Mouse (Mus musculus): ENCODE measurements around the gene Fbxl21. TPM values are rescaled to one million over a fixed set of nuclear protein-coding genes. Genes with fewer than 3 reads are reported as not detected.
A peak's percentile ranks its signal among the peaks of the same experiment; 100 is the strongest.

The Fbxl21 gene
- polyA plus RNA-seq, 1 experiment from 2014 or later, result 0.54 TPM

DNA sequence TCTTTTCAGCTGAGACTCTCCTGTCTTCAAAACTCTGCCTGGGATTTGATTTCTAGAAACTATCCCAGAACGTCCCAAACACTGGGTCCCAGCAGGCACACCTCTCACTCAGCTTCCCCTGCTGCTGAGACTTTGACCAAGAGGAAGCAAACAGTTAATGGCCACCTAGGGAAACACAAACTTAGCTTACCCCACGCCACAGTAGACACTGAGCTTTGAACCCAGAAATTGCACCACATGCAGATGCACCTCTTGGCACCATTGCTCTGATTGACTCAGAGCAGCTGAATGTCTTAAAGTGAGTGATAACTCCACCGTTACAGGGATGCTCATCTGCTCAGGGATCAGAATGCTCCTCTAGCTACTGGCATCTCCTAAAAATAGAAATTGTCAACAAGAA is 36.5 kb downstream of the Fbxl21 start:
- H3K9me3 ChIP-seq (replicated peaks; ENCODE audit: control insufficient read depth, low read length), result no peaks in the 10 kb centered on the region
- H3K4me2 ChIP-seq (ENCODE audit: low read depth, low read length), result no peak overlapping the region
- H3K36me3 ChIP-seq (ENCODE audit: control insufficient read depth, insufficient read depth), result no peaks in the 10 kb centered on the region
- H3K4me1 ChIP-seq (ENCODE audit: control insufficient read depth, low read depth, low read length), result peaks cover 2% of the 10 kb centered on the region
- H3K27ac ChIP-seq (ENCODE audit: low read length), result peak overlapping the region; percentile 42; the same call in 1 of the 2 replicates
- H3K27me3 ChIP-seq (ENCODE audit: control insufficient read depth, insufficient read depth, low read depth, low read length), result no peaks in the 10 kb centered on the region
- WGBS (ENCODE audit: insufficient replicate concordance), result 26% methylated on average over 3 of the region's 3 CpGs
- no peak overlapping the region for H3K4me3 ChIP-seq (ENCODE audit: low read depth, low read length)
- H3K9ac ChIP-seq (ENCODE audit: low read depth, low read length), result no peak overlapping the region
- peak; percentile 71 for ATAC-seq (ENCODE audit: low read depth)

DNA sequence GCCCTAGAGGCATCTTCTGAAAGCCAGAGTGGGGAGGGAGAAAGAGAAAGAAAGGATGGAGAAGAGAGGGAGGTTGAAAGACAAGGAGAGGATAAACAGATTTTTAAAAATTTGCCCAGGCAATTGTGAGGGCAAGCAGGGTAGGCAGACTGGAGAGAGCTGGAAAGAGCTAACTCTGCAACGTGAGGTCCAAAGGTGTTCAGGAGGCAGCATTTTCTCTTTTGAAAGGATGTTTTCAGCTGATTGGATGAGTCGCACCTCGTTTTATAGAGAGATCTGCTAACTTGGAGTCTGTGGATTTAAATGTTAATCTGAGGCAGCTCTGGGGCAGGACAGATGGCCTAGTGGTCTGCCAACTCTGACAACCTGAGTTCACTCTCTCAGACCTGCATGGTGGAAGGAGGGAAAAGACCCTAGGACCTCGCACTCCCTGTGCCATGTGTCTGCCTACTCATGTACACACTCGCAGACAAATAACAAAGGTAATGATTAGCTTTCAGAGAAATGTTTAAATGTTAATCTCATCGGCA is 37.6 kb downstream of the Fbxl21 start:
- WGBS (ENCODE audit: insufficient replicate concordance), result 45% methylated on average over 6 of the region's 6 CpGs
- Histone ChIP-seq H3K27me3 (ENCODE audit: control insufficient read depth, insufficient read depth, low read depth, low read length) (no peaks in the 10 kb centered on the region), H3K9ac (ENCODE audit: low read depth, low read length) (no peak overlapping the region), H3K9me3 (replicated peaks; ENCODE audit: control insufficient read depth, low read length) (no peaks in the 10 kb centered on the region), H3K4me3 (ENCODE audit: low read depth, low read length) (no peak overlapping the region), H3K4me2 (ENCODE audit: low read depth, low read length) (no peak overlapping the region), H3K27ac (ENCODE audit: low read length) (no peak overlapping the region), H3K36me3 (ENCODE audit: control insufficient read depth, insufficient read depth) (no peaks in the 10 kb centered on the region), H3K4me1 (ENCODE audit: control insufficient read depth, low read depth, low read length) (peaks cover 2% of the 10 kb centered on the region)
- ATAC-seq (ENCODE audit: low read depth), result no peak

DNA sequence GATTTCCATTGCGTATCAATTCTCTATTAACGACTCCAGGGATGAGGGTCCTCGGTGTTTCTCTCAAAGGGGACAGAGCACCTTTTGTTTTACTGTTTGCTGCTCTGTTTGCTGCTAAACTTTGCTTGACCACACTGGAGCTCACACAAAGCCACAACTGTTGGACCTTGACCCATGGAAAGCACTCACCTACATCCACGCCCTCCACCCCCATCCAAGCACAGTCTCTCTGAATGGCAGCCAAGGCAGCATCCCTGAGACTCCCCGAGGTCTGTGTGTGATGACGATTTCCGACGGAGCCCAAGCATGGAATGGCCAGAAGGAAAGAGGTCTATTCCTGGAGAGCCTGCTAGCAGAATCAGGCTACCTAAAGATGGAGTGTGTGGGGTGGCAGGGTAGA is 38.9 kb downstream of the Fbxl21 start:
- H3K9me3 ChIP-seq (replicated peaks; ENCODE audit: control insufficient read depth, low read length), result no peaks in the 10 kb centered on the region
- peak; percentile 71; the same call in 1 of the 2 replicates for ATAC-seq (ENCODE audit: low read depth)
- H3K27ac ChIP-seq (ENCODE audit: low read length), result no peak overlapping the region
- H3K27me3 ChIP-seq (ENCODE audit: control insufficient read depth, insufficient read depth, low read depth, low read length), result no peaks in the 10 kb centered on the region
- peaks cover 2% of the 10 kb centered on the region for H3K4me1 ChIP-seq (ENCODE audit: control insufficient read depth, low read depth, low read length)
- no peak overlapping the region for H3K4me3 ChIP-seq (ENCODE audit: low read depth, low read length)
- WGBS (ENCODE audit: insufficient replicate concordance), result 57% methylated on average over 8 of the region's 8 CpGs
- H3K9ac ChIP-seq (ENCODE audit: low read depth, low read length), result no peak overlapping the region
- no peak overlapping the region for H3K4me2 ChIP-seq (ENCODE audit: low read depth, low read length)
- H3K36me3 ChIP-seq (ENCODE audit: control insufficient read depth, insufficient read depth), result no peaks in the 10 kb centered on the region

GRCm38 (mm10) chr13:56563075-56563474 is 40.8 kb downstream of the Fbxl21 start:
- no peak overlapping the region for H3K27ac ChIP-seq (ENCODE audit: low read length)
- H3K4me2 ChIP-seq (ENCODE audit: low read depth, low read length), result no peak overlapping the region
- 27% methylated on average over 6 of the region's 6 CpGs for WGBS (ENCODE audit: insufficient replicate concordance)
- ATAC-seq (ENCODE audit: low read depth), result no peak
- H3K4me3 ChIP-seq (ENCODE audit: low read depth, low read length), result no peak overlapping the region
- H3K9me3 ChIP-seq (replicated peaks; ENCODE audit: control insufficient read depth, low read length), result no peaks in the 10 kb centered on the region
- H3K27me3 ChIP-seq (ENCODE audit: control insufficient read depth, insufficient read depth, low read depth, low read length), result no peaks in the 10 kb centered on the region
- H3K4me1 ChIP-seq (ENCODE audit: control insufficient read depth, low read depth, low read length), result peaks cover 2% of the 10 kb centered on the region
- no peaks in the 10 kb centered on the region for H3K36me3 ChIP-seq (ENCODE audit: control insufficient read depth, insufficient read depth)
- H3K9ac ChIP-seq (ENCODE audit: low read depth, low read length), result no peak overlapping the region

- Histone ChIP-seq H3K4me3 (ENCODE audit: low read depth, low read length) (no peak overlapping the region), H3K9ac (ENCODE audit: low read depth, low read length) (no peak overlapping the region), H3K9me3 (replicated peaks; ENCODE audit: control insufficient read depth, low read length) (no peaks in the 10 kb centered on the region), H3K27ac (ENCODE audit: low read length) (no peak overlapping the region), H3K36me3 (ENCODE audit: control insufficient read depth, insufficient read depth) (no peaks in the 10 kb centered on the region), H3K4me2 (ENCODE audit: low read depth, low read length) (no peak overlapping the region), H3K4me1 (ENCODE audit: control insufficient read depth, low read depth, low read length) (no peaks in the 10 kb centered on the region), H3K27me3 (ENCODE audit: control insufficient read depth, insufficient read depth, low read depth, low read length) (no peaks in the 10 kb centered on the region)
- 72% methylated on average over 10 of the region's 10 CpGs for WGBS (ENCODE audit: insufficient replicate concordance)
- ATAC-seq (ENCODE audit: low read depth), result no peak
These were observed 44.1 kb downstream of the Fbxl21 start for GRCm38 (mm10) chr13:56566336-56566735.

- Histone ChIP-seq H3K9me3 (replicated peaks; ENCODE audit: control insufficient read depth, low read length) (no peaks in the 10 kb centered on the region), H3K4me2 (ENCODE audit: low read depth, low read length) (no peak overlapping the region), H3K27ac (ENCODE audit: low read length) (no peak overlapping the region), H3K4me1 (ENCODE audit: control insufficient read depth, low read depth, low read length) (no peaks in the 10 kb centered on the region), H3K4me3 (ENCODE audit: low read depth, low read length) (no peak overlapping the region), H3K27me3 (ENCODE audit: control insufficient read depth, insufficient read depth, low read depth, low read length) (no peaks in the 10 kb centered on the region), H3K36me3 (ENCODE audit: control insufficient read depth, insufficient read depth) (no peaks in the 10 kb centered on the region), H3K9ac (ENCODE audit: low read depth, low read length) (no peak overlapping the region)
- no peak for ATAC-seq (ENCODE audit: low read depth)
- WGBS (ENCODE audit: insufficient replicate concordance), result 58% methylated on average over 8 of the region's 8 CpGs
These were observed 49.4 kb downstream of the Fbxl21 start for GRCm38 (mm10) chr13:56571645-56572044.

DNA sequence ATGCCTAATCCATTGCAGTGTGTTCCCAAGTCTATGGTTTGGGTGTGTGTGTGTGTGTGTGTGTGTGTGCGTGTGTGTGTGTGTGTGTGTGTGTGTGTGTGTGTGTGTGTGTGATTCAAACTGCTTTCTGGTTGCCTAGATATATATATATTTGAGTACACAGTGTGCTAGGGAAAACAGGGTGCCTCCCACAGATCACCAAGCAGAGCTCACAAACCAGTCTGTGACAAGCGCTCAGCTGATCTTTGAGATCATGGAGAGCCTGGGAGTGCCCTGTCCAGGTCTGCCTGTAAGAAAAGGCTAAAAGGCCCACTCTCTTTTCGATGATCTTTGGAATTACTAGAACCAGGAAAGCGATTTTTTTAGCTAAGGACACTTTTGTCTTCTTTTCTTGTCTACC is 52.8 kb downstream of the Fbxl21 start:
- WGBS (ENCODE audit: insufficient replicate concordance), result 58% methylated on average over 4 of the region's 4 CpGs
- H3K4me3 ChIP-seq (ENCODE audit: low read depth, low read length), result no peak overlapping the region
- no peaks in the 10 kb centered on the region for H3K9me3 ChIP-seq (replicated peaks; ENCODE audit: control insufficient read depth, low read length)
- H3K27ac ChIP-seq (ENCODE audit: low read length), result no peak overlapping the region
- ATAC-seq (ENCODE audit: low read depth), result no peak
- H3K4me2 ChIP-seq (ENCODE audit: low read depth, low read length), result no peak overlapping the region
- H3K27me3 ChIP-seq (ENCODE audit: control insufficient read depth, insufficient read depth, low read depth, low read length), result no peaks in the 10 kb centered on the region
- H3K9ac ChIP-seq (ENCODE audit: low read depth, low read length), result no peak overlapping the region
- no peaks in the 10 kb centered on the region for H3K36me3 ChIP-seq (ENCODE audit: control insufficient read depth, insufficient read depth)
- H3K4me1 ChIP-seq (ENCODE audit: control insufficient read depth, low read depth, low read length), result no peaks in the 10 kb centered on the region

- no peak overlapping the region for H3K4me3 ChIP-seq (ENCODE audit: low read depth, low read length)
- H3K36me3 ChIP-seq (ENCODE audit: control insufficient read depth, insufficient read depth), result no peaks in the 10 kb centered on the region
- no peaks in the 10 kb centered on the region for H3K4me1 ChIP-seq (ENCODE audit: control insufficient read depth, low read depth, low read length)
- H3K4me2 ChIP-seq (ENCODE audit: low read depth, low read length), result no peak overlapping the region
- H3K9ac ChIP-seq (ENCODE audit: low read depth, low read length), result no peak overlapping the region
- no peak for ATAC-seq (ENCODE audit: low read depth)
- 43% methylated on average over 12 of the region's 12 CpGs for WGBS (ENCODE audit: insufficient replicate concordance)
- H3K27ac ChIP-seq (ENCODE audit: low read length), result no peak overlapping the region
- H3K27me3 ChIP-seq (ENCODE audit: control insufficient read depth, insufficient read depth, low read depth, low read length), result no peaks in the 10 kb centered on the region
- no peaks in the 10 kb centered on the region for H3K9me3 ChIP-seq (replicated peaks; ENCODE audit: control insufficient read depth, low read length)
These were observed 53.5 kb downstream of the Fbxl21 start for GRCm38 (mm10) chr13:56575701-56576321.

GRCm38 (mm10) chr13:56578097-56578496 is 55.8 kb downstream of the Fbxl21 start:
- H3K4me2 ChIP-seq (ENCODE audit: low read depth, low read length), result no peak overlapping the region
- peaks cover 3% of the 10 kb centered on the region for H3K4me1 ChIP-seq (ENCODE audit: control insufficient read depth, low read depth, low read length)
- ATAC-seq (ENCODE audit: low read depth), result no peak
- no peaks in the 10 kb centered on the region for H3K9me3 ChIP-seq (replicated peaks; ENCODE audit: control insufficient read depth, low read length)
- H3K27me3 ChIP-seq (ENCODE audit: control insufficient read depth, insufficient read depth, low read depth, low read length), result no peaks in the 10 kb centered on the region
- H3K4me3 ChIP-seq (ENCODE audit: low read depth, low read length), result no peak overlapping the region
- no peak overlapping the region for H3K27ac ChIP-seq (ENCODE audit: low read length)
- H3K9ac ChIP-seq (ENCODE audit: low read depth, low read length), result no peak overlapping the region
- no peaks in the 10 kb centered on the region for H3K36me3 ChIP-seq (ENCODE audit: control insufficient read depth, insufficient read depth)
- WGBS (ENCODE audit: insufficient replicate concordance), result 67% methylated on average over 5 of the region's 5 CpGs
